9 mouse cellular contexts compared by ENCODE assay signal in genomic region chr11:5522798-5523415, GRCm38 (mm10). TPM values are rescaled to one million over a fixed set of nuclear protein-coding genes. Genes with fewer than 3 reads are reported as not detected.
DNase-seq lines count a peak whose midpoint lies in the region; ATAC-seq and TF ChIP-seq lines count a peak whose summit lies in the region.
"Had no signal": no experiment of that assay in that cellular context is flagged by ENCODE, and none has a peak within 500 bp of the region (broad histone marks: within the 10 kb centered on the region; RNA-seq: fewer than 3 reads in every experiment).

No protein-coding gene starts in this region.

- H3K4me2 ChIP-seq in heart, embryonic 12.5 days = peak overlapping the region; percentile 73
- H3K4me2 ChIP-seq in hindbrain, embryonic 13.5 days = peak overlapping the region; percentile 71
- peak overlapping the region; percentile 87 for H3K4me2 ChIP-seq in liver, embryonic 15.5 days

- 90% methylated on average over 11 of the region's 11 CpGs for WGBS in heart, embryonic 12.5 days
- 93% methylated on average over 11 of the region's 11 CpGs for WGBS in hindbrain, embryonic 13.5 days
- 81% methylated on average over 11 of the region's 11 CpGs for WGBS in liver, embryonic 15.5 days (ENCODE audit: insufficient replicate concordance)

- no peak overlapping the region; the same call in 1 of the 2 replicates for H3K9ac ChIP-seq in heart, embryonic 12.5 days
- peak overlapping the region; percentile 96; the same call in 1 of the 2 replicates for H3K9ac ChIP-seq in hindbrain, embryonic 13.5 days
- H3K9ac ChIP-seq in liver, embryonic 15.5 days = 0 out of 2 replicates have a peak overlapping the region, but pooled peaks have one; percentile 94

- peaks cover 51% of the 10 kb centered on the region for H3K36me3 ChIP-seq in heart, embryonic 12.5 days
- H3K36me3 ChIP-seq in E14TG2a.4 (ENCODE audit: insufficient read depth, low read length) = peaks cover 57% of the 10 kb centered on the region
- H3K36me3 ChIP-seq in hindbrain, embryonic 13.5 days = peaks cover 50% of the 10 kb centered on the region
- peaks cover 58% of the 10 kb centered on the region for H3K36me3 ChIP-seq in liver, embryonic 15.5 days (replicated peaks)

- no peaks in the 10 kb centered on the region for H3K9me3 ChIP-seq in heart, embryonic 12.5 days (replicated peaks)
- no peaks in the 10 kb centered on the region for H3K9me3 ChIP-seq in E14TG2a.4 (ENCODE audit: low read length)
- H3K9me3 ChIP-seq in hindbrain, embryonic 13.5 days = no peaks in the 10 kb centered on the region
- H3K9me3 ChIP-seq in liver, embryonic 15.5 days (replicated peaks) = no peaks in the 10 kb centered on the region

- no peak for DNase-seq in heart, postnatal 4 days
- no peak for DNase-seq in cerebellum, postnatal 4 days (ENCODE audit: low spot score in 2 of 2)

- no peak overlapping the region; the same call in 1 of the 2 replicates for H3K4me3 ChIP-seq in heart, embryonic 12.5 days
- peak overlapping the region; percentile 65 for H3K4me3 ChIP-seq in E14TG2a.4 (replicated peaks; ENCODE audit: low read length)
- peak overlapping the region; percentile 95; the same call in 1 of the 2 replicates for H3K4me3 ChIP-seq in hindbrain, embryonic 13.5 days
- H3K4me3 ChIP-seq in liver, embryonic 15.5 days (replicated peaks) = peak overlapping the region; percentile 84

- H3K27me3 ChIP-seq in heart, embryonic 12.5 days (replicated peaks) = no peaks in the 10 kb centered on the region
- no peaks in the 10 kb centered on the region for H3K27me3 ChIP-seq in E14TG2a.4 (ENCODE audit: insufficient read depth, low read length)
- H3K27me3 ChIP-seq in hindbrain, embryonic 13.5 days = no peaks in the 10 kb centered on the region
- H3K27me3 ChIP-seq in liver, embryonic 15.5 days = no peaks in the 10 kb centered on the region

- TF ChIP-seq CTCF in E14TG2a.4 (conservative IDR thresholded peaks at IDR 0.05; ENCODE audit: low read length) = no peak

- no peak overlapping the region for H3K27ac ChIP-seq in heart, embryonic 12.5 days (ENCODE audit: poor library complexity, severe bottlenecking)
- no peak overlapping the region for H3K27ac ChIP-seq in hindbrain, embryonic 13.5 days
- H3K27ac ChIP-seq in liver, embryonic 15.5 days (replicated peaks) = 0 out of 2 replicates have a peak overlapping the region, but pooled peaks have one; percentile 91

- ATAC-seq in heart, embryonic 12.5 days (ENCODE audit: insufficient number of reproducible peaks, low FRiP score) = no peak
- no peak for ATAC-seq in hindbrain, embryonic 13.5 days (ENCODE audit: low FRiP score)
- no peak for ATAC-seq in liver, embryonic 15.5 days (ENCODE audit: insufficient read depth)
- no peak for ATAC-seq in CD4-positive, CD25-positive, alpha-beta regulatory T cell, adult 4 months
- ATAC-seq in activated CD4-positive, CD25-positive, alpha-beta regulatory T cell, adult 4 months = no peak

- peaks cover 21% of the 10 kb centered on the region for H3K4me1 ChIP-seq in heart, embryonic 12.5 days (replicated peaks)
- peaks cover 76% of the 10 kb centered on the region for H3K4me1 ChIP-seq in E14TG2a.4 (replicated peaks; ENCODE audit: low read depth, low read length)
- peaks cover 29% of the 10 kb centered on the region for H3K4me1 ChIP-seq in hindbrain, embryonic 13.5 days (replicated peaks)
- peaks cover 44% of the 10 kb centered on the region for H3K4me1 ChIP-seq in liver, embryonic 15.5 days (replicated peaks)

RNA-seq across cellular contexts. Expression of gene Xbp1, which starts 2.4 kb away (rescaled TPM):
- 125 and 127 TPM in 2 replicates for polyA plus RNA-seq in heart, embryonic 12.5 days (2016; fragmentation: Nextera tagmentation; extraction: Ambion mirVana)
- 10 to 100 TPM; 51.2 to 65.4 TPM for total RNA-seq in heart, postnatal 4 days (2021)
- polyA plus RNA-seq in hindbrain, embryonic 13.5 days (2015; fragmentation: Nextera tagmentation; extraction: Ambion mirVana) = 109 and 122 TPM in 2 replicates
- 109 and 117 TPM in 2 replicates for polyA plus RNA-seq in liver, embryonic 15.5 days (2015; fragmentation: Nextera tagmentation; extraction: Ambion mirVana)
- polyA plus RNA-seq in CD4-positive, CD25-positive, alpha-beta regulatory T cell, adult 4 months (2017; shearing (Covaris generic)) = 10 to 100 TPM; 38.9 to 44.7 TPM
- 10 to 100 TPM; 52.4 to 55.6 TPM for polyA plus RNA-seq in activated CD4-positive, CD25-positive, alpha-beta regulatory T cell, adult 4 months (2017; shearing (Covaris generic))

RNA-seq across cellular contexts. Expression of gene Ccdc117, which starts 19.1 kb away (rescaled TPM):
- polyA plus RNA-seq in heart, embryonic 12.5 days (2016; fragmentation: Nextera tagmentation; extraction: Ambion mirVana) = 16.4 and 17.9 TPM in 2 replicates
- 10 to 100 TPM; 11.3 to 14.1 TPM for total RNA-seq in heart, postnatal 4 days (2021)
- 12.3 and 12.4 TPM in 2 replicates for polyA plus RNA-seq in hindbrain, embryonic 13.5 days (2015; fragmentation: Nextera tagmentation; extraction: Ambion mirVana)
- polyA plus RNA-seq in liver, embryonic 15.5 days (2015; fragmentation: Nextera tagmentation; extraction: Ambion mirVana) = 8.1 and 8.8 TPM in 2 replicates
- polyA plus RNA-seq in CD4-positive, CD25-positive, alpha-beta regulatory T cell, adult 4 months (2017; shearing (Covaris generic)) = 1 to 10 TPM; 2.9 to 5.2 TPM
- 1 to 10 TPM; 3.5 to 4.2 TPM for polyA plus RNA-seq in activated CD4-positive, CD25-positive, alpha-beta regulatory T cell, adult 4 months (2017; shearing (Covaris generic))

RNA-seq across cellular contexts. Expression of gene Ankrd36, which starts 46.6 kb away (rescaled TPM):
- polyA plus RNA-seq in heart, embryonic 12.5 days (2016; fragmentation: Nextera tagmentation; extraction: Ambion mirVana) = 0.18 TPM in 1 of 2 replicates, not detected in the other
- not detected for total RNA-seq in heart, postnatal 4 days (2021)
- polyA plus RNA-seq in hindbrain, embryonic 13.5 days (2015; fragmentation: Nextera tagmentation; extraction: Ambion mirVana) = not detected in 2 replicates
- 1.0 and 1.2 TPM in 2 replicates for polyA plus RNA-seq in liver, embryonic 15.5 days (2015; fragmentation: Nextera tagmentation; extraction: Ambion mirVana)
- not detected for polyA plus RNA-seq in CD4-positive, CD25-positive, alpha-beta regulatory T cell, adult 4 months (2017; shearing (Covaris generic))
- polyA plus RNA-seq in activated CD4-positive, CD25-positive, alpha-beta regulatory T cell, adult 4 months (2017; shearing (Covaris generic)) = not detected
- total RNA-seq: gastrocnemius, postnatal 4 days had no signal
